Mouse (Mus musculus) liver, embryonic 14.5 days (tissue): Measurements from ENCODE around the gene Shd. TPM values are rescaled to one million over a fixed set of nuclear protein-coding genes. Genes with fewer than 3 reads are reported as not detected.
A peak's percentile ranks its signal among the peaks of the same experiment; 100 is the strongest.

ENCODE experiments used
- ATAC-seq: fragments of 200-750 bp; cut with Nextera tagmentation; 2 replicates; pipeline ENCODE4 v1.8.0; 2017; ENCODE audit warnings: moderate number of reproducible peaks, mild to moderate bottlenecking, moderate library complexity; ENCODE audit not compliant: insufficient read depth
- DNase-seq, 3 experiments: peaks; one replicate each; pipeline ENCODE4 v3.0.0-alpha.2; 2012 to 2013; ENCODE audit warnings: low read depth in 3 of 3, low spot score in 3 of 3
- H3K27ac ChIP-seq: fragments of 300-500 bp; sonication (generic); 2 replicates; pipeline ENCODE4 v1.5.1; 2014; ENCODE audit warnings: moderate library complexity, mild to moderate bottlenecking, control low read depth, inconsistent platforms
- H3K27me3 ChIP-seq: fragments of 300-500 bp; sonication (generic); 2 replicates; pipeline ENCODE4 v1.6.1; 2014; ENCODE audit warnings: mild to moderate bottlenecking, low read length, moderate library complexity; ENCODE audit not compliant: control insufficient read depth, insufficient read depth
- H3K36me3 ChIP-seq: fragments of 300-500 bp; sonication (generic); replicated peaks from 2 replicates; pipeline ENCODE4 v1.6.1; 2014; ENCODE audit warnings: low read depth; ENCODE audit not compliant: control insufficient read depth, insufficient read depth
- H3K4me1 ChIP-seq, 2 experiments: fragments of 200-500 bp in 1 of 2; fragments of 300-500 bp in 1 of 2; sonication (generic) in 1 of 2; replicated peaks; 2 replicates each; pipeline ENCODE4 v1.6.1; 2012 to 2014; ENCODE audit warnings: antibody characterized with exemption in 1 of 2, inconsistent platforms in 1 of 2, low read length in 1 of 2; ENCODE audit not compliant: control insufficient read depth in 2 of 2, insufficient read depth in 2 of 2
- H3K4me2 ChIP-seq: fragments of 300-500 bp; sonication (generic); 2 replicates; pipeline ENCODE4 v1.6.1; 2014; ENCODE audit warnings: low read depth, mild to moderate bottlenecking, control low read depth, moderate library complexity
- H3K4me3 ChIP-seq, 2 experiments: fragments of 200-500 bp in 1 of 2; fragments of 300-500 bp in 1 of 2; sonication (generic) in 1 of 2; 2 replicates each; pipeline ENCODE4 v1.5.1; 2012 to 2014; ENCODE audit warnings: low read depth in 2 of 2, low read length in 2 of 2, mild to moderate bottlenecking in 2 of 2, control low read depth in 1 of 2, inconsistent platforms in 1 of 2, moderate library complexity in 1 of 2; ENCODE audit not compliant: insufficient read depth in 1 of 2
- H3K9ac ChIP-seq: fragments of 300-500 bp; sonication (generic); replicated peaks from 2 replicates; pipeline ENCODE4 v1.6.1; 2014; ENCODE audit warnings: mild to moderate bottlenecking, control low read depth, moderate library complexity
- H3K9me3 ChIP-seq: fragments of 300-500 bp; sonication (generic); 2 replicates; pipeline ENCODE4 v1.6.1; 2016; ENCODE audit warnings: low read length, mixed read lengths; ENCODE audit not compliant: control insufficient read depth
- CTCF ChIP-seq: IDR thresholded peaks from 2 replicates; pipeline ENCODE4 v1.5.1; 2016; ENCODE audit warnings: antibody characterized with exemption, low read depth, control low read depth
- EP300 ChIP-seq: IDR thresholded peaks from 2 replicates; pipeline ENCODE4 v1.6.1; 2016; ENCODE audit warnings: antibody characterized with exemption, low read depth
- WGBS: fragments of 180-500 bp; shearing (Covaris S2); extraction: QIAGEN DNeasy Blood & Tissue Kit; methylation state at CpG from one replicate; pipeline ENCODE4 v1.1.7; 2014; ENCODE audit not compliant: insufficient replicate concordance; 5-methylcytosine and 5-hydroxymethylcytosine counted together
- polyA plus RNA-seq, 2 experiments: library from polyadenylated mRNA; depleted of rRNA in 1 of 2; stranded (reverse) in 1 of 2; unstranded in 1 of 2; fragments of >200 nt; fragmentation: Nextera tagmentation in 1 of 2; extraction: Ambion mirVana in 1 of 2; gene quantifications; 2 replicates each; pipeline versions ENCODE4 v1.2.1 to v1.2.3; 2012 to 2014

Gene Shd
- polyA plus RNA-seq, 2 experiments: 0.31 TPM; not detected in 1

DNA sequence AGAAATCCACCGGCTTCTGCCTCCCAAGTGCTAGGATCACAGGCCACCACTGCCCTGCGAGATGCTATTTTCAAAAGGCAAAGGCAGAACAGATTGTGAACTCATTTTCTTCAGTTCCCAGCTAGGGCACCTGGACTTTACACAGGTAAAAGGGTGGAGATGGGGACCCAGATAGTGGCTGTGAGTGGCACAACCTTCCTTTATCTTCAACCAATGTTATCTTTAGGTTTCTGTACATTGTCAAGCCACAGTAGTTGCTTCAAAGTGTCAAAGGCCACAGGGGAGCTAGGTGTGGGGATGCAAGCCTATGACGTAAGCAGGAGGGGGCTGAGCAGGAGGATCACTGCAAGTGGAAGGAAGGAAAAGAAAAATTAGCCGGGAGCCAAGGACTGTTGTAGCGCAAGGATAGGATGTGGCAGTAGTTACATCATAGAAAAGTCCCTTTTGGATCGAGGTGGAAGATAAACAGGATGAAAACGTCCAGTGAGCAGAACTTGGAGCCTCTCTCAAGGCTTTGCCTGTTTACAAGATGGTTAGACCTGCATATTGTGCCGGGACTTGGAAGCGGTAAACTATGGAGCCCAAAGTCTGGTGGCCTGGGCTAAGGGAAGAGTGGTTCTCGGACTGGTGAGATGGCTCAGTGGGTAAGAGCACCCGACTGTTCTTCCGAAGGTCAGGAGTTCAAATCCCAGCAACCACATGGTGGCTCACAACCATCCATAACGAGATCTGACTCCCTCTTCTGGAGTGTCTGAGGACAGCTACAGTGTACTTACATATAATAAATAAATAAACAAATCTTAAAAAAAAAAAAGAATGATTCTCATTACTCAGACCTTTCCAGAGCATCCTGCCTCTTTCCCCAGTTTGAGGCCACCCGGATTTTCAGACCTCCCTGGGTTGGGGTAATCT lies 37.4 kb downstream of the Shd start:
- TF ChIP-seq CTCF: no peak
- no peak for TF ChIP-seq EP300
- Histone ChIP-seq H3K27me3 (no peaks in the 10 kb centered on the region), H3K9ac (no peak overlapping the region), H3K36me3 (no peaks in the 10 kb centered on the region), H3K4me2 (peak overlapping the region; percentile 95; the same call in 1 of the 2 replicates), H3K4me1 (peaks cover 0 to 18% of the 10 kb centered on the region in 2 experiments; a peak in 3 of 4 replicates), H3K27ac (no peak overlapping the region), H3K4me3 (no peak overlapping the region), H3K9me3 (no peaks in the 10 kb centered on the region)
- ATAC-seq (peak; percentile 5; the same call in 1 of the 2 replicates), DNase-seq (no peak)
- WGBS: 41% methylated on average over 13 of the region's 14 CpGs

DNA sequence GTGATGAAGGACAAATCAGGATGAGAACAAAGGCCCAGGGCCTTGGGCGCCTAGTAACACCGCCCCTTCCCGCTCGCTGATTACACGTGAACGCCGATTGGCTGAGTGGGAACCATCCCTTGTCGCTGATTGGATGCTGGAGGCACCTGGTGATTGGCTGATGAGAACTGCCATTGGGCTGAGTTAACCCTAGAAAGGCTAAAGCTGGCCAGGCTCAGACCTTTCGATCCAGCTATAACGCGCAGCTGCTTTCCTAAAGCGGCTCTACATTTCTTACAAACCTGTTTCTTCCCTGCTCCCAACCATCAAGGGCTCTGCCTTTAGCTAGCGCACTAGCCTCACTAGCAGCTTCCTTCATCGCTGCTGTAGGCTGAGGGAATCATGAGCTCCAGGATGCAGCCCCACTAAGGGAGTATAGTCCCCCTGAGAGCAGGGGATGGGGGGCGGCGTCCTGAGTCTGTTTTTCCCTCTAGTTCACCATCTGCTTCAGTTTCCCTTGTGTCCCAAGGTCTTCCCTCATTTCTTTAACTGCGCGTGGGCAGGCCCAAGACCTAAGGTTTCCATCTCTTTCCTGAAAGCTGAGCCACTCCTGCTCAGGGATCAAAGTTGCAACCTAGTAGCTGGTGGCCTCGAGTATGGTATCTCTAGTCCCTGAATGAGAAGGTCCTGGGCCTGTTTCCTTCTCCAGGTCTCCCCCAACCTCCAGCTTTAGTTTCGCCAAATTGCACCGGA lies 38.3 kb downstream of the Shd start:
- H3K27me3 ChIP-seq: no peaks in the 10 kb centered on the region
- no peaks in the 10 kb centered on the region for H3K36me3 ChIP-seq
- peaks cover 0 to 18% of the 10 kb centered on the region in 2 experiments; a peak in 3 of 4 replicates for H3K4me1 ChIP-seq
- no peak for TF ChIP-seq CTCF
- TF ChIP-seq EP300: no peak
- ATAC-seq: peak; percentile 83
- peak overlapping the region; percentile 95 for H3K4me2 ChIP-seq
- H3K9me3 ChIP-seq: no peaks in the 10 kb centered on the region
- peak overlapping the region; percentile 55 for H3K9ac ChIP-seq
- peak overlapping the region; percentile 59 for H3K27ac ChIP-seq
- DNase-seq: peak; percentile 89 to 91 (median 90)
- WGBS: under 1% methylated on average over 21 of the region's 21 CpGs
- H3K4me3 ChIP-seq: peak overlapping the region; percentile 62 to 77

DNA sequence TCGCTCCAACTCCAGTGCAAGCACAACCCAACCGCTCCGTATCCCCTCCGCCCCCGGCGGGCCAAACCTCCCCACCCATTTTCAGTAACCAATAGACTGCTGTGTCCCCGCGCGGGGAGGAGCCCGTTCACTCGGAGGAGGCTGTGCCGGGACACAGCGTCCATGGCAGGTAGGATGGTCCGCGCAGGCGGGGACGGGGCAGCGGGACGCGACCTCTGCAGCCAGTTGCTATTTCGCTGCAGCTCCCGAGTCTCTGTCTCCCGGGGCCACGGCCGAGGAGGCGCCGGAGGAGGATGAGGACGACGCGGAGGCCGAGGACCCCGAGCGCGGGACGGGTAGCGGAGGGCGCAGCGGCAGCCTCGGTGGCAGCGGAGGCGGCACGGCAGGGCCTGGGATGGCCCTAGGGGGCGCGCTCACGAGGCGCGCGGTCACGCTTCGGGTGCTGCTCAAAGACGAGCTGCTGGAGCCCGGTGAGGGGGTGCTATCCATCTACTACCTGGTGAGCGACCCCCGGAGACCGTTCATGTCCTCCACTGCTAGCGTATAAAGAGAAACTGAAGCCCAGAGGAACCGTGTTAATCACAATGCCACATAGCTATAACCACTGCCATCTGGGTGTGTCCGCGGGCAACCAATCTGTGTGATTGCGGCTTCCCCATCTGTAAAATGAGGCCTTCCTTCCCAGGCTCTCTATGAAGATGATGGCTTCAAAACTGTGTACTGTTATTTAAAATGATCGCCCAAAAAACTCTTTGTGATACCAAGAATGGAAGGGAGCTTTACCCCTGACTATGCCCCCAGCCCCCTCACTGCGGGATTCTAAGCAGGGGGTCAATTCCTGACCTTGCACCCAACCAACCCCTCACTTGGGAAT lies 39.1 kb downstream of the Shd start:
- TF ChIP-seq CTCF (peak; percentile 55), EP300 (no peak)
- peak overlapping the region; percentile 95 for H3K4me2 ChIP-seq
- under 1% methylated on average over 62 of the region's 62 CpGs for WGBS
- peak overlapping the region; percentile 21; the same call in 1 of the 2 replicates for H3K9ac ChIP-seq
- H3K9me3 ChIP-seq: no peaks in the 10 kb centered on the region
- no peaks in the 10 kb centered on the region for H3K27me3 ChIP-seq
- ATAC-seq (peak; percentile 87), DNase-seq (peak; percentile 79 to 84 (median 80))
- peak overlapping the region; percentile 62 to 77 for H3K4me3 ChIP-seq
- no peaks in the 10 kb centered on the region for H3K36me3 ChIP-seq
- H3K27ac ChIP-seq: no peak overlapping the region
- peaks cover 0 to 18% of the 10 kb centered on the region in 2 experiments; a peak in 3 of 4 replicates for H3K4me1 ChIP-seq

DNA sequence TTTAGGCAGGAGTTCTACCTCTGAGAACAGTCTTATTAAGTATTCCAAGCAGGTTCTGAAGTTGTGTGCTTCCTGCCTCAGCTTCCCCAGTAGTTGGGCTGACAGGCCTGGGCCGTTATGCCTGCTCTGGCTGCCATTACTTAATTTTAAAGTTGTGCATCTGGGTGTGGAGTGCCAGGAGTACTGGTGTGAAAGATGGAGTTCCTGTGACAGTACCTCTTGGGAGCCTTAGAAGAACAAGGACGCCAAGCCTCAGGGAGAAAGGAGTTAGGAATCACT lies 39.6 kb downstream of the Shd start:
- H3K27ac ChIP-seq: no peak overlapping the region
- no peak for ATAC-seq
- WGBS: 51% methylated on average over 2 of the region's 2 CpGs

More for the DNA sequence above, 39.6 kb downstream of the Shd start:
- Histone ChIP-seq H3K4me1 (peaks cover 0 to 18% of the 10 kb centered on the region in 2 experiments; a peak in 3 of 4 replicates), H3K4me2 (peak overlapping the region; percentile 95), H3K9ac (no peak overlapping the region), H3K9me3 (no peaks in the 10 kb centered on the region), H3K36me3 (no peaks in the 10 kb centered on the region), H3K27me3 (no peaks in the 10 kb centered on the region), H3K4me3 (peak overlapping the region; percentile 62 to 77; a peak in 3 of 4 replicates)
- no peak for DNase-seq
- TF ChIP-seq EP300: no peak
- TF ChIP-seq CTCF: no peak
